ENCODE assay signal across 23 mouse cellular contexts in genomic region chr19:26258677-26259076, GRCm38 (mm10).
"Had no signal": no experiment of that assay in that cellular context is flagged by ENCODE, and none has a peak within 500 bp of the region (broad histone marks: within the 10 kb centered on the region; RNA-seq: fewer than 3 reads in every experiment).

No protein-coding gene starts in this region.

- H3K27ac ChIP-seq: left cerebral cortex, adult 2 months; limb, embryonic 10.5 days; limb, embryonic 13.5 days; liver, embryonic 12.5 days; liver, embryonic 15.5 days; lung, embryonic 15.5 days; midbrain, embryonic 10.5 days; stomach, postnatal 0 days had no signal

- H3K27me3 ChIP-seq: limb, embryonic 13.5 days; liver, embryonic 12.5 days; liver, embryonic 15.5 days; lung, embryonic 15.5 days; megakaryocyte, embryonic 14.5 days had no signal

- DNase-seq: kidney, postnatal 10 days; kidney, postnatal 36 days; layer of hippocampus, postnatal 36 days; liver; lung, adult 18-20 months; lung, postnatal 10 days; lung, postnatal 36 days; midbrain, embryonic 14.5 days; right cerebral cortex, adult 18-20 months; right cerebral cortex, postnatal 14 days; right cerebral cortex, postnatal 4 days; thymus, adult 2 months; thymus, postnatal 14 days; thymus, postnatal 4 days had no signal

- H3K36me3 ChIP-seq: limb, embryonic 10.5 days; limb, embryonic 13.5 days; liver, embryonic 12.5 days; liver, embryonic 15.5 days; lung, embryonic 15.5 days; midbrain, embryonic 10.5 days had no signal

- H3K4me3 ChIP-seq: left cerebral cortex, adult 2 months; limb, embryonic 10.5 days; limb, embryonic 13.5 days; liver, embryonic 12.5 days; liver, embryonic 15.5 days; lung, embryonic 15.5 days; megakaryocyte, embryonic 14.5 days; midbrain, embryonic 10.5 days had no signal

- ATAC-seq: liver, embryonic 12.5 days had no signal

- H3K4me2 ChIP-seq: limb, embryonic 13.5 days; liver, embryonic 12.5 days; liver, embryonic 15.5 days; lung, embryonic 15.5 days had no signal

- H3K9ac ChIP-seq: limb, embryonic 13.5 days; liver, embryonic 12.5 days; liver, embryonic 15.5 days; lung, embryonic 15.5 days had no signal

- H3K4me1 ChIP-seq: limb, embryonic 10.5 days; limb, embryonic 13.5 days; liver, embryonic 12.5 days; liver, embryonic 15.5 days; lung, embryonic 15.5 days; megakaryocyte, embryonic 14.5 days had no signal

- H3K9me3 ChIP-seq: limb, embryonic 10.5 days; limb, embryonic 13.5 days; liver, embryonic 12.5 days; liver, embryonic 15.5 days; lung, embryonic 15.5 days; midbrain, embryonic 10.5 days had no signal
